Mouse (Mus musculus) brain, embryonic 18.5 days (tissue): Measurements from ENCODE around the gene Fam172a.
A peak's percentile ranks its signal among the peaks of the same experiment; 100 is the strongest.
"Not testable (repeated sequence)": the region's sequence is repeated elsewhere in the genome, so short reads cannot be mapped to it uniquely, and the experiment has no call there.

Experiments
- DNase-seq: peaks from one replicate; pipeline ENCODE4 v3.0.0-alpha.2; 2012; ENCODE audit warnings: low read depth, low spot score

The Fam172a gene

GRCm38 (mm10) chr13:77701733-77702132, at the start of gene Fam172a:
Gene Fam172a (plus strand): TSS chr13:77702033.
- not testable (repeated sequence) for DNase-seq

GRCm38 (mm10) chr13:77688651-77689050, 13.2 kb upstream of the Fam172a start:
- DNase-seq = no peak

- peak; percentile 74 for DNase-seq
These were observed 6.7 kb downstream of the Fam172a start for GRCm38 (mm10) chr13:77708514-77709013.

- DNase-seq = no peak
These were observed 15.7 kb downstream of the Fam172a start for GRCm38 (mm10) chr13:77717499-77717898.

GRCm38 (mm10) chr13:77742822-77743221, 41.0 kb downstream of the Fam172a start:
- DNase-seq = no peak

- DNase-seq = no peak
These were observed 75.8 kb downstream of the Fam172a start for GRCm38 (mm10) chr13:77777606-77778005.

GRCm38 (mm10) chr13:77807341-77807740, 105.5 kb downstream of the Fam172a start:
- not testable (repeated sequence) for DNase-seq

- no peak for DNase-seq
These were observed 108.6 kb downstream of the Fam172a start for GRCm38 (mm10) chr13:77810449-77810848.

- no peak for DNase-seq
These were observed 124.3 kb downstream of the Fam172a start for GRCm38 (mm10) chr13:77826138-77826537.

- no peak for DNase-seq
These were observed 141.3 kb downstream of the Fam172a start for GRCm38 (mm10) chr13:77843017-77843654.

- DNase-seq = no peak
These were observed 147.0 kb downstream of the Fam172a start for GRCm38 (mm10) chr13:77848868-77849267.

- peak; percentile 26 for DNase-seq
These were observed 163.0 kb downstream of the Fam172a start for GRCm38 (mm10) chr13:77864804-77865203.

GRCm38 (mm10) chr13:77868314-77868713, 166.5 kb downstream of the Fam172a start:
- DNase-seq = no peak

- no peak for DNase-seq
These were observed 176.3 kb downstream of the Fam172a start for GRCm38 (mm10) chr13:77878120-77878519.

- DNase-seq = no peak
These were observed 176.7 kb downstream of the Fam172a start for GRCm38 (mm10) chr13:77878545-77878944.

- no peak for DNase-seq
These were observed 195.8 kb downstream of the Fam172a start for GRCm38 (mm10) chr13:77897619-77898018.

- DNase-seq = no peak
These were observed 196.4 kb downstream of the Fam172a start for GRCm38 (mm10) chr13:77898066-77898796.

- DNase-seq = no peak
These were observed 197.9 kb downstream of the Fam172a start for GRCm38 (mm10) chr13:77899725-77900124.

GRCm38 (mm10) chr13:77900843-77901242, 199.0 kb downstream of the Fam172a start:
- DNase-seq = no peak

- no peak for DNase-seq
These were observed 207.4 kb downstream of the Fam172a start for GRCm38 (mm10) chr13:77909184-77909583.

- no peak for DNase-seq
These were observed 221.0 kb downstream of the Fam172a start for GRCm38 (mm10) chr13:77922834-77923233.

- no peak for DNase-seq
These were observed 255.8 kb downstream of the Fam172a start for GRCm38 (mm10) chr13:77957611-77958010.
